Comparison of ENCODE assay signal across 10 mouse cellular contexts in the genomic region with DNA sequence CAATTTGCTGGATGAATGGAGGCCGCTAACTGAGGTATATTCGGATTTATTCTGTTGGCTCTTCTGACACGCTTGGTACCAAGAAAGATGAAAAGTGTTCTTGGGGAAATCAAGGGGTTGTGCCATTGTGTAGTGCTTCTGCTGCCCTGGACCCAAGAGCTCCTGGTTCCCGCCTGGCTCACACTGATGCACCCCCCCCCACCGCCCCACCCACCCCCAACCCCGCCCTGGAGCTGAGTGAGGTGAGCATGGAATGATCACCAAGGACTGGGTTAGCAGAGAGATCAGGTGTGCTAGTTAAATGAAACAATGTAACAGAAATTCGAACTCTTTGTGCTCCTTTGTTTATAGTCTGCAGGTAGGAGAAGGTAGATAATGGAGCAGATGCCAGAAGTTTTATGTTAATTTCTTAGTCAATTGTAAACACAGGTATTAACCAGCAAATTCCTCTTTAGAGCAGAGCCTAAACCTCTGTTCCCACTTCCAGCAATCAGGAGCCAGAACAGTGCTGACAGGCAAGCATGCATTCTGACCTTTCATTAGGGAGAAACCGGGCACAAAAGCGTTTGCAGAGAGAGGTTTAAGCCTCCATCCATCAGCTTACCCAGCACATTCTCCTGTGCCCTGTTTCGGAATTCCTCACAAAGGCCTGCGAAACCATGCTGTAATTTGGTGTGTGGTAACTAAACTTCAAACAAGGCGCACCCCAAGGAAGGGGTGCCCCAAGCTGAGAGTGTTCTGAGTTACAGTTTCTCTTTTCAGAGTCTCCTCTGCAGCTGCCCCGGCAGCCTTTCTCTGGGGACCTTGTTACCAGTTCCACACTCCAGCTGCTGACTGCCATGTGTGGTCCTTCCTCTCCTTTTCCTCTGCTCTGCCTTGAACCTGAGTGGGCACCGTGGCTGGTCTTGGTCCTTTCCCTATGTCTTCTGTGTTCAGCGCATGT.
DNase-seq lines count a peak whose midpoint lies in the region; ATAC-seq lines count a peak whose summit lies in the region.
"Had no signal": no experiment of that assay in that cellular context is flagged by ENCODE, and none has a peak within 500 bp of the region (broad histone marks: within the 10 kb centered on the region; RNA-seq: fewer than 3 reads in every experiment).

No protein-coding gene starts in this region.

- no peaks in the 10 kb centered on the region for H3K27me3 ChIP-seq in neural tube, embryonic 11.5 days (ENCODE audit: control insufficient read depth, insufficient read depth, low read length)
- no peaks in the 10 kb centered on the region for H3K27me3 ChIP-seq in hindbrain, embryonic 13.5 days
- no peaks in the 10 kb centered on the region for H3K27me3 ChIP-seq in stomach, embryonic 14.5 days (ENCODE audit: control insufficient read depth, insufficient read depth, low read length)

- peak; percentile 26 for DNase-seq in neural tube, embryonic 11.5 days (ENCODE audit: low spot score)
- DNase-seq in neural tube, embryonic 10.5 days (ENCODE audit: extremely low spot score, low spot score) = no peak
- peak; percentile 58 for DNase-seq in embryo, embryonic 10.5 days (ENCODE audit: low spot score)
- DNase-seq in right cerebral cortex, postnatal 25 days = no peak
- no peak for DNase-seq in yolk sac, embryonic 10.5 days (ENCODE audit: low spot score)
- DNase-seq: cerebellum, adult 18-20 months; kidney, adult 11 months; lung, postnatal 36 days had no signal

- H3K4me3 ChIP-seq in neural tube, embryonic 11.5 days (ENCODE audit: low read depth, low read length) = no peak overlapping the region
- H3K4me3 ChIP-seq in hindbrain, embryonic 13.5 days = no peak overlapping the region
- H3K4me3 ChIP-seq in stomach, embryonic 14.5 days (ENCODE audit: low read depth, low read length) = no peak overlapping the region

- no peak overlapping the region for H3K4me2 ChIP-seq in neural tube, embryonic 11.5 days (ENCODE audit: low read depth)
- H3K4me2 ChIP-seq in hindbrain, embryonic 13.5 days = no peak overlapping the region; the same call in 1 of the 2 replicates
- H3K4me2 ChIP-seq in stomach, embryonic 14.5 days (replicated peaks; ENCODE audit: low read depth, low read length) = no peak overlapping the region

- peaks cover 12% of the 10 kb centered on the region; the same call in 1 of the 2 replicates for H3K4me1 ChIP-seq in neural tube, embryonic 11.5 days (ENCODE audit: control insufficient read depth, insufficient read depth, low read length)
- H3K4me1 ChIP-seq in hindbrain, embryonic 13.5 days (replicated peaks) = peaks cover 26% of the 10 kb centered on the region
- H3K4me1 ChIP-seq in stomach, embryonic 14.5 days (ENCODE audit: control insufficient read depth, insufficient read depth, low read length) = peaks cover 9% of the 10 kb centered on the region; the same call in 1 of the 2 replicates

- H3K36me3 ChIP-seq in neural tube, embryonic 11.5 days (ENCODE audit: control insufficient read depth, insufficient read depth, low read length) = no peaks in the 10 kb centered on the region
- no peaks in the 10 kb centered on the region for H3K36me3 ChIP-seq in hindbrain, embryonic 13.5 days
- no peaks in the 10 kb centered on the region for H3K36me3 ChIP-seq in stomach, embryonic 14.5 days (ENCODE audit: control insufficient read depth, insufficient read depth, low read length)

- no peaks in the 10 kb centered on the region for H3K9me3 ChIP-seq in neural tube, embryonic 11.5 days (ENCODE audit: control insufficient read depth, low read length)
- H3K9me3 ChIP-seq in hindbrain, embryonic 13.5 days = no peaks in the 10 kb centered on the region
- no peaks in the 10 kb centered on the region for H3K9me3 ChIP-seq in stomach, embryonic 14.5 days (ENCODE audit: control insufficient read depth, low read depth, low read length)

- no peak for ATAC-seq in neural tube, embryonic 11.5 days (ENCODE audit: insufficient read depth, low FRiP score, low TSS enrichment)
- ATAC-seq in hindbrain, embryonic 13.5 days (ENCODE audit: low FRiP score) = no peak
- no peak for ATAC-seq in stomach, embryonic 14.5 days (ENCODE audit: insufficient number of reproducible peaks, insufficient read depth, low FRiP score, low read depth)

- H3K9ac ChIP-seq in neural tube, embryonic 11.5 days (ENCODE audit: low read length) = no peak overlapping the region
- H3K9ac ChIP-seq in hindbrain, embryonic 13.5 days = no peak overlapping the region
- no peak overlapping the region for H3K9ac ChIP-seq in stomach, embryonic 14.5 days (replicated peaks; ENCODE audit: low read depth, low read length)

- 24% methylated on average over 15 of the region's 15 CpGs for WGBS in neural tube, embryonic 11.5 days
- 21% methylated on average over 15 of the region's 15 CpGs for WGBS in hindbrain, embryonic 13.5 days
- 28% methylated on average over 15 of the region's 15 CpGs for WGBS in stomach, embryonic 14.5 days

- H3K27ac ChIP-seq in neural tube, embryonic 11.5 days (ENCODE audit: low read depth, low read length) = no peak overlapping the region
- peak overlapping the region; percentile 55 for H3K27ac ChIP-seq in hindbrain, embryonic 13.5 days
- peak overlapping the region; percentile 44; the same call in 1 of the 2 replicates for H3K27ac ChIP-seq in stomach, embryonic 14.5 days (ENCODE audit: low read length)

Comparison
In these comparisons a context has a peak if more than half of its experiments do, and no peak if none do; other contexts are left out.
1. DNase-seq: peak in neural tube, embryonic 11.5 days (single experiment) and embryo, embryonic 10.5 days (single experiment); none in neural tube, embryonic 10.5 days (single experiment), right cerebral cortex, postnatal 25 days (single experiment) and yolk sac, embryonic 10.5 days (single experiment).